Mouse (Mus musculus) intestine, embryonic 15.5 days (tissue): ENCODE results near the gene Mpeg1. TPM values are rescaled to one million over a fixed set of nuclear protein-coding genes. Genes with fewer than 3 reads are reported as not detected.

Experiments used
- ATAC-seq: fragments of 200-750 bp; cut with Nextera tagmentation; 2 replicates; pipeline ENCODE4 v1.8.0; 2017; ENCODE audit warnings: moderate TSS enrichment, moderate library complexity
- H3K27ac ChIP-seq: fragments of 300-500 bp; sonication (generic); 2 replicates; pipeline ENCODE4 v1.5.1; 2015; ENCODE audit warnings: mild to moderate bottlenecking, inconsistent platforms
- H3K27me3 ChIP-seq: fragments of 300-500 bp; sonication (generic); replicated peaks from 2 replicates; pipeline ENCODE4 v1.6.1; 2015; ENCODE audit warnings: inconsistent platforms
- H3K36me3 ChIP-seq: fragments of 300-500 bp; sonication (generic); 2 replicates; pipeline ENCODE4 v1.6.1; 2015; ENCODE audit warnings: inconsistent platforms
- H3K4me1 ChIP-seq: fragments of 300-500 bp; sonication (generic); replicated peaks from 2 replicates; pipeline ENCODE4 v1.6.1; 2015; ENCODE audit warnings: inconsistent platforms
- H3K4me2 ChIP-seq: fragments of 300-500 bp; sonication (generic); replicated peaks from 2 replicates; pipeline ENCODE4 v1.6.1; 2015; ENCODE audit warnings: mild to moderate bottlenecking, inconsistent platforms
- H3K4me3 ChIP-seq: fragments of 300-500 bp; sonication (generic); replicated peaks from 2 replicates; pipeline ENCODE4 v1.5.1; 2015; ENCODE audit warnings: inconsistent platforms
- H3K9ac ChIP-seq: fragments of 300-500 bp; sonication (generic); 2 replicates; pipeline ENCODE4 v1.6.1; 2015; ENCODE audit warnings: inconsistent platforms
- H3K9me3 ChIP-seq: fragments of 300-500 bp; sonication (generic); 2 replicates; pipeline ENCODE4 v1.6.1; 2016; ENCODE audit warnings: inconsistent platforms
- WGBS: fragments of 180-500 bp; shearing (Covaris S2); methylation state at CpG from one replicate; pipeline ENCODE4 v1.1.7; 2015; 5-methylcytosine and 5-hydroxymethylcytosine counted together
- polyA plus RNA-seq: library from polyadenylated mRNA; unstranded; fragments of >200 nt; fragmentation: Nextera tagmentation; extraction: Ambion mirVana; gene quantifications from 2 replicates; pipeline ENCODE4 v1.2.1, GENCODE M21; 2015

Gene Mpeg1
- polyA plus RNA-seq, 1 experiment from 2014 or later = 0.98 TPM

- H3K27me3 ChIP-seq = no peaks in the 10 kb centered on the region
- 60% methylated on average over 5 of the region's 5 CpGs for WGBS
- ATAC-seq = no peak
- H3K4me3 ChIP-seq = no peak overlapping the region
- no peaks in the 10 kb centered on the region for H3K9me3 ChIP-seq
- H3K4me1 ChIP-seq = peaks cover 4% of the 10 kb centered on the region; the same call in 1 of the 2 replicates
- H3K9ac ChIP-seq = no peak overlapping the region
- H3K4me2 ChIP-seq = no peak overlapping the region
- H3K27ac ChIP-seq = 0 out of 2 replicates have a peak overlapping the region, but pooled peaks have one; percentile 27
- H3K36me3 ChIP-seq = no peaks in the 10 kb centered on the region
Observed at GRCm38 (mm10) chr19:12440103-12440725, 20.4 kb upstream of the Mpeg1 start.

GRCm38 (mm10) chr19:12442560-12442959, 18.0 kb upstream of the Mpeg1 start:
- H3K27me3 ChIP-seq = no peaks in the 10 kb centered on the region
- peaks cover 4% of the 10 kb centered on the region; the same call in 1 of the 2 replicates for H3K4me1 ChIP-seq
- no peak overlapping the region for H3K9ac ChIP-seq
- H3K36me3 ChIP-seq = no peaks in the 10 kb centered on the region
- ATAC-seq = no peak
- H3K4me3 ChIP-seq = no peak overlapping the region
- no peak overlapping the region for H3K4me2 ChIP-seq
- 80% methylated on average over 4 of the region's 4 CpGs for WGBS
- no peaks in the 10 kb centered on the region for H3K9me3 ChIP-seq
- no peak overlapping the region for H3K27ac ChIP-seq

GRCm38 (mm10) chr19:12445014-12445413, 15.6 kb upstream of the Mpeg1 start:
- peaks cover 4% of the 10 kb centered on the region; the same call in 1 of the 2 replicates for H3K4me1 ChIP-seq
- H3K27me3 ChIP-seq = no peaks in the 10 kb centered on the region
- H3K9me3 ChIP-seq = no peaks in the 10 kb centered on the region
- no peak overlapping the region for H3K27ac ChIP-seq
- H3K36me3 ChIP-seq = no peaks in the 10 kb centered on the region
- H3K4me3 ChIP-seq = no peak overlapping the region
- WGBS = 86% methylated on average over 3 of the region's 3 CpGs
- H3K4me2 ChIP-seq = no peak overlapping the region
- no peak for ATAC-seq
- H3K9ac ChIP-seq = no peak overlapping the region

DNA sequence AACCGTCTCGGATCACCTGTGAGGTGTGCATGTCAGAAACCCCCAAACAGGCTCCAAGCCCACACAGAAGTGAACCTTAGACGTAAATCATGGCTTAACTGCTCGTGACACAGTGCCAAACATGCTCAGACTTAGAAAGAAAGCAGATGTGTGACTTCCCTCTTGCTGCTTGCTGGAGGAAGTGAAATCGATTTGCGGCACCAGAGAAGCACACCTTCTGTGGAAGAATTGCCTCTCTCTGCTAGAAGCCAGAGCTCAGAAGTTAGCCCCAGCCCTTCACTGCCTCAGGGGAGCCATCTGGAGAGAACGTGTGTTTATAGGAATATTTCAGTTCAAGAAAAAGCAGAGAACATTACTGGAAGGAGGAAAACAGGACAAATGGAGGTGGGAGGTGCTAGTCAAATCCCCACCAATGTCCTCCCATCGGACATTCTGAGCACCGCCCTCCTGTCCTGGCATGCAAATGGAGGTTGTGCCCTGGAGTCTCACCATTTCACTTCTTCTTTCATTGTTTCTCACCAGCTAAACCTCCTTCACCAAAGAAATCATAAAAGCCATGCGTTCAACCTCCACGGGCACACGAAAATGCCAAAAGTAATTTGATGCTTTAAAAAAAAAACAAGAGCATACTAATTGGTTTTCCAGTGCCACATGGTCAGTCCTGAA, 3.0 kb upstream of the Mpeg1 start:
- peak overlapping the region; percentile 36; the same call in 1 of the 2 replicates for H3K27ac ChIP-seq

GRCm38 (mm10) chr19:12459516-12459915, 1.1 kb upstream of the Mpeg1 start:
- no peak for ATAC-seq
- Histone ChIP-seq H3K27ac (no peak overlapping the region), H3K4me1 (no peaks in the 10 kb centered on the region), H3K27me3 (no peaks in the 10 kb centered on the region), H3K9ac (no peak overlapping the region), H3K9me3 (no peaks in the 10 kb centered on the region), H3K36me3 (no peaks in the 10 kb centered on the region), H3K4me2 (no peak overlapping the region), H3K4me3 (no peak overlapping the region)
- WGBS = 72% methylated on average over 4 of the region's 4 CpGs

More for the DNA sequence above, 3.0 kb upstream of the Mpeg1 start:
- H3K9ac ChIP-seq = no peak overlapping the region
- H3K4me2 ChIP-seq = peak overlapping the region; percentile 26
- H3K27me3 ChIP-seq = no peaks in the 10 kb centered on the region
- no peak overlapping the region for H3K4me3 ChIP-seq
- H3K36me3 ChIP-seq = no peaks in the 10 kb centered on the region
- no peak for ATAC-seq
- H3K4me1 ChIP-seq = no peaks in the 10 kb centered on the region
- no peaks in the 10 kb centered on the region for H3K9me3 ChIP-seq
- 51% methylated on average over 12 of the region's 12 CpGs for WGBS

- no peak overlapping the region for H3K9ac ChIP-seq
- ATAC-seq = no peak
- 73% methylated on average over 7 of the region's 7 CpGs for WGBS
- no peaks in the 10 kb centered on the region for H3K9me3 ChIP-seq
- H3K4me3 ChIP-seq = no peak overlapping the region
- no peaks in the 10 kb centered on the region for H3K4me1 ChIP-seq
- H3K4me2 ChIP-seq = no peak overlapping the region
- peaks cover 4% of the 10 kb centered on the region; the same call in 1 of the 2 replicates for H3K36me3 ChIP-seq
- H3K27me3 ChIP-seq = no peaks in the 10 kb centered on the region
- no peak overlapping the region for H3K27ac ChIP-seq
Observed at GRCm38 (mm10) chr19:12462851-12463721, 2.5 kb downstream of the Mpeg1 start.

DNA sequence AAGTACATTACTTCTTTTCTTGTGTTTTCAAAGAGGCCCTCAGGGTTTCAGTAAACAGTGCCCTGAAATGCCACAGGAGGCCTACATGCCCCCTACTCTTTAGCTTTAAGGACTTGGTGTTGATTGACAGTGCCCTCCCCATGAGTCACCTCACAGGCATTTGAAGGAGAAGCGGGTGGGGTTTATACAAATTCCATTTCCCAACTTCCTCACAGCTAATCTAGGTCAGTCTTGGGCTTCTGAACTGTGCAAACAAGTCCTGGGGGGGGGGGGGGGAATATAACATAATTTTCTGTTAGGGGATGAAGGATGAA, 3.1 kb downstream of the Mpeg1 start:
- WGBS = 22% methylated on average over 1 of the region's 1 CpGs
- Histone ChIP-seq H3K9ac (no peak overlapping the region), H3K27me3 (no peaks in the 10 kb centered on the region), H3K4me3 (no peak overlapping the region), H3K27ac (no peak overlapping the region), H3K4me1 (no peaks in the 10 kb centered on the region), H3K36me3 (peaks cover 7% of the 10 kb centered on the region), H3K4me2 (no peak overlapping the region), H3K9me3 (no peaks in the 10 kb centered on the region)
- peak; percentile 69 for ATAC-seq

- Histone ChIP-seq H3K9me3 (no peaks in the 10 kb centered on the region), H3K27me3 (no peaks in the 10 kb centered on the region), H3K27ac (no peak overlapping the region), H3K4me3 (no peak overlapping the region), H3K36me3 (peaks cover 12% of the 10 kb centered on the region), H3K4me1 (no peaks in the 10 kb centered on the region), H3K4me2 (no peak overlapping the region), H3K9ac (no peak overlapping the region)
- 57% methylated on average over 5 of the region's 5 CpGs for WGBS
- no peak for ATAC-seq
Observed at GRCm38 (mm10) chr19:12464127-12464526, 3.5 kb downstream of the Mpeg1 start.

DNA sequence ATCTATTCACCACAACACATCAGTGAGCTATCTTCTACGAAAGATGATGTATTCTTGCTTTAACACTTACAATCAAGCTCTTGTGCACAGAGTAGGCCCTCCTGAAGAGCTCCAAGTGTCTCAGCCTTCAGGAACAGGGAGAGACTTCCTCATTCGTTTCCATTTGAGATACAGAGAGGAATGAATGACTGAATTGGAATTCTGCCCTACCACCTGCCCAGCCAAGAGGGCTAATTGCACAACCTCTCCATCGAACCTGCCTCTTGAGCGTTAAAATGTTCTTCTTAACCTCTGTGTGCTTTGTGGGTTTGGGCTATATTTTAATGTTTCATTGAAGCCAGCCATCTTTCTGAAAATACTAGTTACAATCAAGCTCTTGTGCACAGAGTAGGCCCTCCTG, 4.1 kb downstream of the Mpeg1 start:
- no peak overlapping the region for H3K4me2 ChIP-seq
- no peak overlapping the region for H3K4me3 ChIP-seq
- H3K9me3 ChIP-seq = no peaks in the 10 kb centered on the region
- 75% methylated on average over 4 of the region's 4 CpGs for WGBS
- no peak overlapping the region for H3K27ac ChIP-seq
- ATAC-seq = no peak
- no peaks in the 10 kb centered on the region for H3K4me1 ChIP-seq
- H3K27me3 ChIP-seq = no peaks in the 10 kb centered on the region
- no peak overlapping the region for H3K9ac ChIP-seq
- peaks cover 16% of the 10 kb centered on the region for H3K36me3 ChIP-seq

DNA sequence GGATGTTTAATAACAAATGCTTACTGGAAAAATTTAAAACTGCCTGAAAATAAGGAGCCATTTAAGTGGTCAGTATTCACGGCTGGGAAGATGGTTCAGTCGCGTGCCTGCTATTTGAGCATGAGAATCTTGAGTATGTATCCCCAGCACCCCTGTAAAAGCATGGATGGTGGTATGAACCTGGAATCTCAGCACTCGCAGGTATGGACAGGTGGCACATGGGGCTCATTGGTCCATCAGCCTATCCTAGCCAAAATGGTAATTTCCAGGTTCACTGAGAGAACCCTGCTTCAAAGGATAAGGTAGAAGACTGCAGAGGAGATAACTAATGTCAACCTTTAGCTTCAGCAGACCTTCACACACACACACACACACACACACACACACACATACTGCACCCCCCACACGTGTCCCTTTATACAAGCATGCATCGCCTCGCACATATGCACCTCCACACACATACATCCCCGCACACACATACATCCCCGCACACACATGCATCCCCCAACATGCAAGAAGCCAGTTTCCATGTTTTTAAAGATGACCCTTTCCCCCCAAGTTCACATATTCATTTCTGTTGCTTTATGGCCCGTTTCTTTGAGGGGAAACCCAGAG, 5.1 kb downstream of the Mpeg1 start:
- ATAC-seq = no peak
- WGBS = 93% methylated on average over 10 of the region's 10 CpGs
- no peak overlapping the region for H3K27ac ChIP-seq
- H3K9ac ChIP-seq = no peak overlapping the region
- no peak overlapping the region for H3K4me2 ChIP-seq
- no peaks in the 10 kb centered on the region for H3K9me3 ChIP-seq
- H3K4me3 ChIP-seq = no peak overlapping the region
- H3K36me3 ChIP-seq = peaks cover 16% of the 10 kb centered on the region
- no peaks in the 10 kb centered on the region for H3K27me3 ChIP-seq
- H3K4me1 ChIP-seq = no peaks in the 10 kb centered on the region

GRCm38 (mm10) chr19:12466204-12466603, 5.6 kb downstream of the Mpeg1 start:
- Histone ChIP-seq H3K27me3 (no peaks in the 10 kb centered on the region), H3K9ac (no peak overlapping the region), H3K36me3 (peaks cover 16% of the 10 kb centered on the region), H3K9me3 (no peaks in the 10 kb centered on the region), H3K4me3 (no peak overlapping the region), H3K27ac (no peak overlapping the region), H3K4me2 (no peak overlapping the region), H3K4me1 (no peaks in the 10 kb centered on the region)
- peak; percentile 48; the same call in 1 of the 2 replicates for ATAC-seq
- WGBS = 27% methylated on average over 7 of the region's 7 CpGs

- no peak for ATAC-seq
- no peaks in the 10 kb centered on the region for H3K27me3 ChIP-seq
- no peaks in the 10 kb centered on the region for H3K9me3 ChIP-seq
- H3K9ac ChIP-seq = no peak overlapping the region
- no peak overlapping the region for H3K4me3 ChIP-seq
- H3K4me1 ChIP-seq = no peaks in the 10 kb centered on the region
- H3K27ac ChIP-seq = no peak overlapping the region
- no peak overlapping the region for H3K4me2 ChIP-seq
- peaks cover 16% of the 10 kb centered on the region for H3K36me3 ChIP-seq
- WGBS = 81% methylated on average over 5 of the region's 5 CpGs
Observed at GRCm38 (mm10) chr19:12467436-12467835, 6.9 kb downstream of the Mpeg1 start.
